Mouse (Mus musculus) heart, adult 8-10 months (tissue): ENCODE results near the gene Sart3. TPM values are rescaled to one million over a fixed set of nuclear protein-coding genes. Genes with fewer than 3 reads are reported as not detected.

Experiments used
- DNase-seq: peaks from one replicate; pipeline ENCODE4 v3.0.0; 2022; ENCODE audit warnings: low spot score
- total RNA-seq, 4 experiments: library from RNA; stranded (reverse); gene quantifications; 2 replicates each; pipeline ENCODE4 v1.2.4; 2022

Gene Sart3
- total RNA-seq, 4 experiments from 2014 or later = 11.2 to 12.6 (median 12.2) TPM

GRCm38 (mm10) chr5:113725417-113725816, 46.9 kb downstream of the Sart3 start:
- DNase-seq = no peak

GRCm38 (mm10) chr5:113724446-113724845, 47.9 kb downstream of the Sart3 start, which contains the start of gene 1700069L16Rik:
TSS of gene 1700069L16Rik (minus strand) at chr5:113724772.
- peak; percentile 82 for DNase-seq

- no peak for DNase-seq
These were observed 48.6 kb downstream of the Sart3 start for GRCm38 (mm10) chr5:113723567-113724237.

GRCm38 (mm10) chr5:113722224-113723013, 49.9 kb downstream of the Sart3 start:
- no peak for DNase-seq

- DNase-seq = no peak
These were observed 53.1 kb downstream of the Sart3 start for GRCm38 (mm10) chr5:113719221-113719661.

- DNase-seq = no peak
These were observed 55.5 kb downstream of the Sart3 start for GRCm38 (mm10) chr5:113716581-113717388.

GRCm38 (mm10) chr5:113712861-113713260, 59.4 kb downstream of the Sart3 start:
- DNase-seq = no peak

- DNase-seq = peak; percentile 31
These were observed 68.3 kb downstream of the Sart3 start for GRCm38 (mm10) chr5:113703803-113704585.

- no peak for DNase-seq
These were observed 71.8 kb downstream of the Sart3 start for GRCm38 (mm10) chr5:113700388-113701023.

GRCm38 (mm10) chr5:113694415-113694814, 77.9 kb downstream of the Sart3 start:
- no peak for DNase-seq

GRCm38 (mm10) chr5:113694000-113694399, 78.3 kb downstream of the Sart3 start:
- no peak for DNase-seq

- DNase-seq = no peak
These were observed 79.0 kb downstream of the Sart3 start for GRCm38 (mm10) chr5:113693196-113693755.

Other genes starting within 250 kb of the Sart3 start
- gene Cmklr1, start 122.1 kb downstream of the Sart3 start, total RNA-seq = 10 to 100 TPM; 14.8 to 30.1 (median 17.9) TPM
- not detected for gene 1700069L16Rik, start 47.7 kb downstream of the Sart3 start, total RNA-seq
- 10 to 100 TPM; 10.2 to 11.6 (median 10.8) TPM for gene Ficd, start 36.7 kb downstream of the Sart3 start, total RNA-seq
- 100 to 1,000 TPM; 195 to 224 (median 212) TPM for gene Iscu, start 238 bp upstream of the Sart3 start, total RNA-seq
- 1 to 10 TPM; 2.0 to 4.6 (median 2.7) TPM for gene Tmem119, start 28.0 kb upstream of the Sart3 start, total RNA-seq
- gene Selplg, start 60.1 kb upstream of the Sart3 start, total RNA-seq = 10 to 100 TPM in 1 of 4 experiments, 1 to 10 TPM in 3; 1.8 to 10.3 (median 2.6) TPM
- gene Coro1c, start 136.2 kb upstream of the Sart3 start, total RNA-seq = 10 to 100 TPM; 21.9 to 30.3 (median 23.7) TPM
- gene Ssh1, start 221.4 kb upstream of the Sart3 start, total RNA-seq = 10 to 100 TPM; 12.3 to 16.8 (median 13.4) TPM
- gene Dao, start 231.2 kb upstream of the Sart3 start, total RNA-seq = not detected